Mouse (Mus musculus) embryo, embryonic 10 days (tissue): ENCODE results near the gene Tnni3k.

ENCODE experiments used
- DNase-seq: peaks from one replicate; pipeline ENCODE4 v3.0.0-alpha.2; 2015; ENCODE audit warnings: low spot score

Tnni3k gene

GRCm38 (mm10) chr3:154761108-154761507 lies 294.1 kb downstream of the Tnni3k start:
- DNase-seq, result no peak

- no peak for DNase-seq
Measured at GRCm38 (mm10) chr3:154758089-154758488, 297.1 kb downstream of the Tnni3k start.

- no peak for DNase-seq
Measured at GRCm38 (mm10) chr3:154755225-154755624, 300.0 kb downstream of the Tnni3k start.

GRCm38 (mm10) chr3:154754505-154754904 lies 300.7 kb downstream of the Tnni3k start:
- DNase-seq, result no peak

- DNase-seq, result no peak
Measured at GRCm38 (mm10) chr3:154744317-154744716, 310.9 kb downstream of the Tnni3k start.

GRCm38 (mm10) chr3:154742927-154743326 lies 312.3 kb downstream of the Tnni3k start:
- DNase-seq, result no peak

GRCm38 (mm10) chr3:154741496-154741895 lies 313.7 kb downstream of the Tnni3k start:
- no peak for DNase-seq
